Mouse (Mus musculus) olfactory bulb, adult 2 months (tissue): ENCODE measurements around the gene Samd4.

Experiments
- CTCF ChIP-seq: fragments of 200-500 bp; IDR thresholded peaks from 2 replicates; pipeline ENCODE4 v1.5.1; 2012; ENCODE audit warnings: low read depth, mild to moderate bottlenecking, low read length, moderate library complexity; ENCODE audit not compliant: insufficient read depth
- POLR2A ChIP-seq: fragments of 200-500 bp; IDR thresholded peaks from 2 replicates; pipeline ENCODE4 v1.6.1; 2012; ENCODE audit warnings: mild to moderate bottlenecking, low read depth, low read length, moderate library complexity; ENCODE audit not compliant: insufficient read depth

DNA sequence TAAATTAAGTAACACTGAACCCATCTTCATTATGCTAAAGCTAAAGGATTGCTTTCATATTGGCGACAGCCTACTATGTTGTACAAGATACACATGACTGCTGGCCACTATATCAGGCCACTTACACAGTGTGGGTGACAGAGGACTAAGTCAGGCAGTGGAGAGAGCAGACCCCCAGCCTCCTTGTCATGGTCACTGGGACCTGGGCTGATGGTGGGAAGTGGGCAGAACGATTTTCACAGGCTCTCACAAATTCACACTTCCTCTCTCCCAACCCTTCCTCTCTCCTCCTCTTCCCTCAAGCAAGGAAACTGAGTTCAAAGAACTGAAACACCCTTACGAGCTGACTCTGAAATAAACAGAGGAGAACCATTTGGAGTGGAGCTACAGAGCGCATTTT, 93.3 kb downstream of the Samd4 start:
- TF ChIP-seq CTCF, result no peak
- TF ChIP-seq POLR2A, result no peak
